Mouse (Mus musculus): ENCODE data around the gene Entpd1.

DNA sequence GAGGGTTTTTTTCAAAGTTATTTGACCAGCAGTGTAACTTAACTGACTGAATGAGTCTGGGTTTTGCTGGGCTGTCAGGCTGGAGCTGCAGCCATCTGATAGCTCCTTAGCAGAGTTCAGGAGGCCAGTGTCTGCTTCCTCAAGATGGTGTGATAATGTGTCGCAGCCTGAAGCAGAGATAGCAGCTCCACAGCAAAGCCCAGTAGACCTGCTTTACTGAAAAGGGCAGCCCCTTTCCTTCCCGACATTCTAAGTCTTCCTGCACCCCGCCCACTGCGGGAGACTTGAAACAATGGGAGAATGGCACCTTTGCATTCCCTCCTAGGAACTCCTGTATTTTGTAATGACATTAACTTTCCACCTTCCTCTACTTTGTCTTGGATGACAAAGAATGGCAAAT lies 24.9 kb downstream of the Entpd1 start:
- no peak for TF ChIP-seq CTCF (IDR thresholded peaks at IDR 0.05; ENCODE audit: low read depth, low read length)
- TF ChIP-seq GATA1 (IDR thresholded peaks at IDR 0.05; ENCODE audit: borderline replicate concordance, low read length), result no peak
- TF ChIP-seq POLR2AphosphoS5 (IDR thresholded peaks at IDR 0.05; ENCODE audit: insufficient replicate concordance, low read depth, low read length), result no peak

Measured in G1E (cell line).